Mouse (Mus musculus) erythroblast, embryonic 14.5 days (primary cell): ENCODE data around the gene 4930415O20Rik. TPM values are rescaled to one million over a fixed set of nuclear protein-coding genes. Genes with fewer than 3 reads are reported as not detected.

Source experiments
- H3K27me3 ChIP-seq: 2 replicates; pipeline ENCODE4 v1.6.1; 2012; ENCODE audit warnings: inconsistent platforms; ENCODE audit not compliant: control insufficient read depth
- H3K36me3 ChIP-seq: 2 replicates; pipeline ENCODE4 v1.6.1; 2012; ENCODE audit warnings: mild to moderate bottlenecking, inconsistent platforms; ENCODE audit not compliant: control insufficient read depth
- H3K4me1 ChIP-seq: 2 replicates; pipeline ENCODE4 v1.6.1; 2012; ENCODE audit warnings: inconsistent platforms; ENCODE audit not compliant: control insufficient read depth
- H3K4me3 ChIP-seq: replicated peaks from 2 replicates; pipeline ENCODE3; 2012; ENCODE audit warnings: moderate library complexity, mild to moderate bottlenecking, inconsistent platforms
- H3K9me3 ChIP-seq: 2 replicates; pipeline ENCODE4 v1.6.1; 2012; ENCODE audit warnings: low read length, inconsistent platforms, mixed read lengths; ENCODE audit not compliant: control insufficient read depth
- GATA1 ChIP-seq: IDR thresholded peaks from 2 replicates; pipeline ENCODE4 v1.6.1; 2012; ENCODE audit warnings: low read length, inconsistent platforms, mixed read lengths
- TAL1 ChIP-seq: IDR thresholded peaks from 3 replicates; pipeline ENCODE4 v1.6.1; 2012; ENCODE audit warnings: low read length, inconsistent platforms, mixed read lengths
- polyA plus RNA-seq: library from polyadenylated mRNA; stranded (reverse); fragments of >175 nt; gene quantifications from 2 replicates; pipeline ENCODE4 v1.2.3, GENCODE M21; 2012

Gene 4930415O20Rik
- polyA plus RNA-seq, 1 experiment: not detected

- TF ChIP-seq TAL1: no peak
- TF ChIP-seq GATA1: no peak
These were observed 29.4 kb downstream of the 4930415O20Rik start for GRCm38 (mm10) chr15:98600036-98600709.

GRCm38 (mm10) chr15:98601832-98602190 lies 31.0 kb downstream of the 4930415O20Rik start:
- Histone ChIP-seq H3K27me3 (no peaks in the 10 kb centered on the region), H3K36me3 (peaks cover 94% of the 10 kb centered on the region), H3K4me3 (peak overlapping the region; percentile 66), H3K4me1 (peaks cover 75% of the 10 kb centered on the region), H3K9me3 (peaks cover 6% of the 10 kb centered on the region)
- no peak for TF ChIP-seq GATA1
- TF ChIP-seq TAL1: no peak

More at GRCm38 (mm10) chr15:98600036-98600709, 29.4 kb downstream of the 4930415O20Rik start:
- Histone ChIP-seq H3K27me3 (no peaks in the 10 kb centered on the region), H3K36me3 (peaks cover 100% of the 10 kb centered on the region), H3K4me3 (no peak overlapping the region), H3K9me3 (peaks cover 6% of the 10 kb centered on the region), H3K4me1 (peaks cover 58% of the 10 kb centered on the region)

- Histone ChIP-seq H3K4me1 (peaks cover 80% of the 10 kb centered on the region), H3K9me3 (peaks cover 6% of the 10 kb centered on the region), H3K36me3 (peaks cover 93% of the 10 kb centered on the region), H3K4me3 (peak overlapping the region; percentile 66), H3K27me3 (no peaks in the 10 kb centered on the region)
- TF ChIP-seq GATA1: no peak
- no peak for TF ChIP-seq TAL1
These were observed 31.5 kb downstream of the 4930415O20Rik start for GRCm38 (mm10) chr15:98602191-98602881.

- H3K27me3 ChIP-seq: no peaks in the 10 kb centered on the region
- H3K36me3 ChIP-seq: peaks cover 87% of the 10 kb centered on the region
- peaks cover 87% of the 10 kb centered on the region for H3K4me1 ChIP-seq
- TF ChIP-seq GATA1: no peak
- TF ChIP-seq TAL1: no peak
- H3K4me3 ChIP-seq: peak overlapping the region; percentile 66
- H3K9me3 ChIP-seq: peaks cover 6% of the 10 kb centered on the region
These were observed 32.2 kb downstream of the 4930415O20Rik start for GRCm38 (mm10) chr15:98602921-98603458.

- no peak for TF ChIP-seq TAL1
- TF ChIP-seq GATA1: no peak
- H3K4me1 ChIP-seq: peaks cover 96% of the 10 kb centered on the region
- peaks cover 6% of the 10 kb centered on the region for H3K9me3 ChIP-seq
- H3K36me3 ChIP-seq: peaks cover 78% of the 10 kb centered on the region
- H3K27me3 ChIP-seq: no peaks in the 10 kb centered on the region
- H3K4me3 ChIP-seq: peak overlapping the region; percentile 66
These were observed 33.3 kb downstream of the 4930415O20Rik start for GRCm38 (mm10) chr15:98604041-98604575.

- Histone ChIP-seq H3K36me3 (peaks cover 58% of the 10 kb centered on the region), H3K4me1 (peaks cover 96% of the 10 kb centered on the region), H3K9me3 (peaks cover 6% of the 10 kb centered on the region), H3K27me3 (peaks cover 13% of the 10 kb centered on the region), H3K4me3 (peak overlapping the region; percentile 86)
- peak; percentile 84 for TF ChIP-seq TAL1
- TF ChIP-seq GATA1: peak; percentile 98
These were observed 35.3 kb downstream of the 4930415O20Rik start for GRCm38 (mm10) chr15:98606051-98606536.

- Histone ChIP-seq H3K4me3 (peak overlapping the region; percentile 86), H3K36me3 (peaks cover 52% of the 10 kb centered on the region), H3K27me3 (peaks cover 13% of the 10 kb centered on the region), H3K9me3 (peaks cover 6% of the 10 kb centered on the region), H3K4me1 (peaks cover 90% of the 10 kb centered on the region)
- TF ChIP-seq GATA1: no peak
These were observed 35.9 kb downstream of the 4930415O20Rik start for GRCm38 (mm10) chr15:98606739-98607138.

GRCm38 (mm10) chr15:98607557-98607956 lies 36.8 kb downstream of the 4930415O20Rik start:
- H3K9me3 ChIP-seq: peaks cover 11% of the 10 kb centered on the region
- peaks cover 13% of the 10 kb centered on the region for H3K27me3 ChIP-seq
- peaks cover 81% of the 10 kb centered on the region for H3K4me1 ChIP-seq
- H3K36me3 ChIP-seq: peaks cover 43% of the 10 kb centered on the region
- peak overlapping the region; percentile 86 for H3K4me3 ChIP-seq
- TF ChIP-seq GATA1: no peak
- no peak for TF ChIP-seq TAL1
